Mouse (Mus musculus): ENCODE measurements around the gene Zdhhc1. TPM values are rescaled to one million over a fixed set of nuclear protein-coding genes. Genes with fewer than 3 reads are reported as not detected.

Gene Zdhhc1
- polyA plus RNA-seq, 1 experiment from 2014 or later = 19.0 TPM

DNA sequence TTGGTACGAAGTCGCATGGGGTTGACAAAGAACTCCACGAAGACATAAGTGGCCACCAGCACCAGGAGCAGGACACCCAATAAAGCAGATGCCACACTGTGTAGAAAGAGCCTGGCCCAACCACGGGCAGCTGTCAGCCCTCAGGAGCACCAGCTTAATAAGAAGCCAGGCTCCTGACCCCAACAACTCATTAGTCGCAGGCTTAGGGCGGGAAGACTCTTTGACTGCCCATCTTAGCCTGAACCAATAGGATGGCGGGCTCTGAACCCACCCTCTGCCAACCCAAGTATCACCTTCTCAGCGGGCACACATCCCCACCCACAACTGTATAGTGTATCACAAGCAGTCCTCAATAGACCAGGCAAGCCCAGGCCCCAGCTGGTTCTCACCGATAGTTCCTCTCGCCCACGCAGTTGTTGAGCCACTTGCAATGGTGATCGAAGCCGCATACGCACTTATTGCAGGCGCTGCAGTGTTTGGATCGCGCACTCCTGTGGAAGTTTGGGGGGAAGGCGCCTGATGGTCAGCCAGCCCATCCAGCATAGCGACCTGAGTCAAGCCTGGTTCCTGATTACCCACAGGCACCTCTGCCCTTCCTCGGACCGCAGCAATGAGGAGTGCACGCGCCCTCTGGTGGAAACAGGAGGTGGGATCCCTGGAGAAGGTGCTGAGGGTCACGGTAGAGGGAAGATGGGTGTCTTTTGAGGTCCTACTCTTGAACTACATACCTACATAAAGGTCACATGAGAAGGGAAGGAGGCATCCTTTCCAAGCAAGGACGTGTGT lies 19.9 kb downstream of the Zdhhc1 start:
- 42% methylated on average over 25 of the region's 25 CpGs for WGBS
- Histone ChIP-seq H3K4me3 (ENCODE audit: low read depth, low read length) (no peak overlapping the region), H3K4me2 (replicated peaks; ENCODE audit: low read depth, low read length) (no peak overlapping the region), H3K9ac (ENCODE audit: low read depth, low read length) (no peak overlapping the region), H3K4me1 (replicated peaks; ENCODE audit: control insufficient read depth, insufficient read depth, low read length) (peaks cover 27% of the 10 kb centered on the region), H3K27me3 (ENCODE audit: control insufficient read depth, insufficient read depth, low read length) (peaks cover 8% of the 10 kb centered on the region), H3K36me3 (ENCODE audit: control insufficient read depth, insufficient read depth, low read length) (no peaks in the 10 kb centered on the region), H3K9me3 (ENCODE audit: control insufficient read depth, low read length) (no peaks in the 10 kb centered on the region), H3K27ac (ENCODE audit: low read depth, low read length) (no peak overlapping the region)
- ATAC-seq (ENCODE audit: low FRiP score) (no peak), DNase-seq (ENCODE audit: low spot score) (peak; percentile 75)

DNA sequence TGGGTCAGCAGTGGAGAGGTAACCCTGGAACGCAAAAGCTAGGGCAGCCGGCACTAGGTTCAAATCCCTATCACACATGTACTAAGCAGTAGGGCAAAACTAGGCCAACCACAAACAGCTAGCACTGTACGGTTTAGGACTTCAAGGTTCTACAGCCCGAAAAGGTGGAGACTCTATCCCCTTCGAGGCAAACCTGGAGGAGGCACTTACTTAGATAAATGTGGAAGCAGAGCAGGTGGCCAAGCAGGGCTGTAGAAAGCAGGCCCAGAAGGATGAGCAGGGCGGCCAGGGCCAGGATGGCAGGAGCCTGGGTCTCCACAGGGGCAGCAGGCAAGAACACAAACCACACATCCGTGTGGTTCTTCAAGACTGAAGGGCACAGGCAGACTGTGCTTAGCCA lies 20.5 kb downstream of the Zdhhc1 start:
- no peak for DNase-seq (ENCODE audit: low spot score)
- ATAC-seq (ENCODE audit: low FRiP score) = no peak
- Histone ChIP-seq H3K9me3 (ENCODE audit: control insufficient read depth, low read length) (no peaks in the 10 kb centered on the region), H3K36me3 (ENCODE audit: control insufficient read depth, insufficient read depth, low read length) (no peaks in the 10 kb centered on the region), H3K4me1 (replicated peaks; ENCODE audit: control insufficient read depth, insufficient read depth, low read length) (peaks cover 29% of the 10 kb centered on the region), H3K4me3 (ENCODE audit: low read depth, low read length) (no peak overlapping the region), H3K4me2 (replicated peaks; ENCODE audit: low read depth, low read length) (no peak overlapping the region), H3K27me3 (ENCODE audit: control insufficient read depth, insufficient read depth, low read length) (peaks cover 8% of the 10 kb centered on the region), H3K9ac (ENCODE audit: low read depth, low read length) (no peak overlapping the region), H3K27ac (ENCODE audit: low read depth, low read length) (no peak overlapping the region)
- WGBS = 87% methylated on average over 7 of the region's 7 CpGs

DNA sequence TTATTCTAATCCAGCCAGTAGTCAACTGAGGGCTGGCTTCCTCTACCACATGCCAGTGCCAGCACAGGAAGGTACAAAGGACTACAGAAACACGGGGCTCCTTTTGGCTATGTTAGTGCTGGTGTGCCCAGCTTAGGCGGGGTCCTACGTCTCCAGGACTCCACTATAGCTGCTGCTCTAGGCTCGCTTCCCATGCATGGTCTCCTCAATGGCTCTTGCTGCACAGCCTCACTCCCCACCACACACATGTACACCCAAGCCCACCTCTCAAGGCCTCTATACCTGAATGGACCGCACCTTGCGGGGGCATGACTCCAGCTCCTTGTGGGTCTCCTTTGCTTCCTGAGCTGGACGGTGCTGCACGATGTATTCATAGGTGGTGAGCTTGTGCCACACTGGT lies 21.0 kb downstream of the Zdhhc1 start:
- H3K27me3 ChIP-seq (ENCODE audit: control insufficient read depth, insufficient read depth, low read length) = peaks cover 8% of the 10 kb centered on the region
- H3K4me2 ChIP-seq (replicated peaks; ENCODE audit: low read depth, low read length) = no peak overlapping the region
- H3K4me3 ChIP-seq (ENCODE audit: low read depth, low read length) = no peak overlapping the region
- no peak overlapping the region for H3K27ac ChIP-seq (ENCODE audit: low read depth, low read length)
- no peaks in the 10 kb centered on the region for H3K9me3 ChIP-seq (ENCODE audit: control insufficient read depth, low read length)
- no peaks in the 10 kb centered on the region for H3K36me3 ChIP-seq (ENCODE audit: control insufficient read depth, insufficient read depth, low read length)
- peaks cover 29% of the 10 kb centered on the region for H3K4me1 ChIP-seq (replicated peaks; ENCODE audit: control insufficient read depth, insufficient read depth, low read length)
- 89% methylated on average over 8 of the region's 8 CpGs for WGBS
- DNase-seq (ENCODE audit: low spot score) (no peak), ATAC-seq (ENCODE audit: low FRiP score) (no peak)
- H3K9ac ChIP-seq (ENCODE audit: low read depth, low read length) = no peak overlapping the region

DNA sequence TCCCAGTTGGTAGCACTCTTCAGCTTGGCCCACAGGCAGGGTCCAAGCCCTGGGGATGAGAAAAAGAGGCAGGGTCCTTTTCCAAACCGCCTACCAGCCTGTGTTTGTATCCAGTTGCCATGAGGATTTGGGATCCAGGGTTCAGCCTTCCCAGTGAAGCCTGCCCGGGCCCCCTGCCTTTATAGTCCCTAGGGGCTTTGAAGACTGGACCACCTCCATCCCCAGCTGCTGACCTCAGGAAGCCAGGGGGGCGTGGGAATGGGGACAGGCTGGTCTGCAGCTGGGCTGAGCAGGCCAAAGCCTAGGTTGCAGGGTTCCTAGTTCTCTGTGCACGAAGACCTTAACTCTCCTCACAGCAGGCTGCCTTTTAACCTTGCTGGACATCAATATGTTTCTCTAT lies 21.4 kb downstream of the Zdhhc1 start:
- no peak for DNase-seq (ENCODE audit: low spot score)
- 0 out of 2 replicates have a peak overlapping the region, but pooled peaks have one; percentile 56 for H3K27ac ChIP-seq (ENCODE audit: low read depth, low read length)
- 0 out of 2 replicates have a peak overlapping the region, but pooled peaks have one; percentile 35 for H3K9ac ChIP-seq (ENCODE audit: low read depth, low read length)

DNA sequence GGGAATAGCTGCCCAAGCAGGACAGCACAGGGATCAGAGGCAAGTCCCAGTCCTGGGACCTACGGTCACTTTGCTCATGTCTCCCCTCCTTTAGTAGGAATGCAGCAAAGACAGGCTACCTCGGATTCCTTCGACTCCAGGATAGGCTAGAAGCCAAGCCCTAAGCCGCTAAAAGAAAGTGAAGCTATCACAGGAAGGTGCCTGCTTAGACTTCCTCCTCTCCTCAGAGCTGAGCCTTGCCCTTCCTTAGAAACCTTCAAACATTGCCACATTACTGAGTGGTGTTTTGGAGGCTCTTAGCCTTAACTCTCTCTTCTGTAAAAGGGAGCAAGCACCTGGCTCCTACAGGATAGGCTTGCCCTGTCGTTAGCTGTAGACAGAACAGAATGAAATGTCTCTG lies 22.0 kb downstream of the Zdhhc1 start:
- no peak overlapping the region for H3K4me3 ChIP-seq (ENCODE audit: low read depth, low read length)
- H3K27ac ChIP-seq (ENCODE audit: low read depth, low read length) = peak overlapping the region; percentile 56
- ATAC-seq (ENCODE audit: low FRiP score) (no peak), DNase-seq (ENCODE audit: low spot score) (no peak)
- H3K4me2 ChIP-seq (replicated peaks; ENCODE audit: low read depth, low read length) = no peak overlapping the region
- 48% methylated on average over 5 of the region's 5 CpGs for WGBS
- peak overlapping the region; percentile 35; the same call in 1 of the 2 replicates for H3K9ac ChIP-seq (ENCODE audit: low read depth, low read length)
- peaks cover 8% of the 10 kb centered on the region for H3K27me3 ChIP-seq (ENCODE audit: control insufficient read depth, insufficient read depth, low read length)
- peaks cover 36% of the 10 kb centered on the region for H3K4me1 ChIP-seq (replicated peaks; ENCODE audit: control insufficient read depth, insufficient read depth, low read length)
- H3K9me3 ChIP-seq (ENCODE audit: control insufficient read depth, low read length) = no peaks in the 10 kb centered on the region
- H3K36me3 ChIP-seq (ENCODE audit: control insufficient read depth, insufficient read depth, low read length) = no peaks in the 10 kb centered on the region

More for the DNA sequence above, 21.4 kb downstream of the Zdhhc1 start:
- 35% methylated on average over 4 of the region's 4 CpGs for WGBS
- Histone ChIP-seq H3K27me3 (ENCODE audit: control insufficient read depth, insufficient read depth, low read length) (peaks cover 8% of the 10 kb centered on the region), H3K36me3 (ENCODE audit: control insufficient read depth, insufficient read depth, low read length) (no peaks in the 10 kb centered on the region), H3K4me2 (replicated peaks; ENCODE audit: low read depth, low read length) (no peak overlapping the region), H3K9me3 (ENCODE audit: control insufficient read depth, low read length) (no peaks in the 10 kb centered on the region), H3K4me3 (ENCODE audit: low read depth, low read length) (no peak overlapping the region), H3K4me1 (replicated peaks; ENCODE audit: control insufficient read depth, insufficient read depth, low read length) (peaks cover 30% of the 10 kb centered on the region)
- no peak for ATAC-seq (ENCODE audit: low FRiP score)

DNA sequence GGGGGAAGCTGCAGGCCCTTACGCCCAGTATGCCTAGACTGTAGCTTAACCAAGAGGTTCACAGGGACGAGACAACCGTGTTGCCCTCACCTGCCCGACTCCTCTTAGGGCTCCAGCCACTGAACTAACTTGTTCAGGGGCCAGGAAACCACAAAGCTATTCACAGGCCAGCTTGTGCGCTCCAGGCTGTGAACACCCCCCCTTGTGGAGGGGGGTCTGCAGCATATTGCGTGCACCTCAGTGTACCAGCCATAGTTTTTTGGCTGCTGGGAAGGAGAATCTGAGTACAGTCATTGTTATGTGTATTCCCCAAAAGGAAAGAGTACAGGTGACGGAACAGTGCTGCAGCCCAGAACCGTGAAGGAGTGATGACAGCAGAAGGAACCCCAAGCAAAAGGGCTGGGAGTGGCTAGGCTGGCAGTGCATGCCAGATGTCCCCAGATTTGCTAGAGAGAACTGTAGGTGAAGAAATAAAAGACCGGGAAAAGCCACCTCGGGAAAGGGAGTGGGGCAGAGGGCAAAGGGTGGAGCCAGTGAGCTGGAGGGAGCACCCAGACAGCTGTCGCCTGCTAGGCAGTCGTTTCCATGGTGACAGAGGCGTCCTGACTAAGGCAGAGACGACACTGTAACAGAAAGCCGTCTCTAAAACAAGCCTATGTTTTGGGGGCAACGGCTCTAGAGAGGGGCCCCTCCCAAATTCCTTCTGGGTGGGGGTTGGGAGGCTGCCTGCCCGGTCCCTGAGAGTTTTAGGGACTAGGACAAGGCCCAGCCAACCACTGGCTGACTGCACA lies 22.7 kb downstream of the Zdhhc1 start:
- H3K4me1 ChIP-seq (replicated peaks; ENCODE audit: control insufficient read depth, insufficient read depth, low read length) = peaks cover 39% of the 10 kb centered on the region
- H3K4me2 ChIP-seq (replicated peaks; ENCODE audit: low read depth, low read length) = no peak overlapping the region
- H3K36me3 ChIP-seq (ENCODE audit: control insufficient read depth, insufficient read depth, low read length) = no peaks in the 10 kb centered on the region
- peak overlapping the region; percentile 56 for H3K27ac ChIP-seq (ENCODE audit: low read depth, low read length)
- WGBS = 22% methylated on average over 17 of the region's 17 CpGs
- H3K27me3 ChIP-seq (ENCODE audit: control insufficient read depth, insufficient read depth, low read length) = peaks cover 8% of the 10 kb centered on the region
- DNase-seq (ENCODE audit: low spot score) (peak; percentile 72), ATAC-seq (ENCODE audit: low FRiP score) (no peak)
- no peak overlapping the region; the same call in 1 of the 2 replicates for H3K9ac ChIP-seq (ENCODE audit: low read depth, low read length)
- no peaks in the 10 kb centered on the region for H3K9me3 ChIP-seq (ENCODE audit: control insufficient read depth, low read length)
- H3K4me3 ChIP-seq (ENCODE audit: low read depth, low read length) = no peak overlapping the region

DNA sequence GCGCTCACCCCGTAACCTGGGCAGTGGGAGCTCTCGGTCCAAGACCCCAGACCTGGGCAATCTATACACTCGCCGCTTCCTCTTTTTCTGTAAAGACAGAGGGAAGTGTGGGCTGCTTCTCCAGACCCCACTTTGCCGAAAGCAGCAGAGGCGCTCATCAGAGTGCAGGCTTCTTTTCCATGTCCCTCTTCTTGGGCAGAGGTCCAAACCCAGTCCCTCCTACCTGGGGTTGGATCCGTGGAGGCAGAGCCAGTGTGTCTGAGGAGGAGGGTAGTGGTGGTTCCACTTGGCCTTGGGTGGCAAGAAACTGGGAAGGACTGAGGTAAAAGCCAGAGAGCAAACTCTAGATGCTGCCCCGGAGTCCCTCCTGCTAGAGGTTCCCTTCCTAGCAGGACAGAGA lies 23.7 kb downstream of the Zdhhc1 start:
- Histone ChIP-seq H3K27me3 (ENCODE audit: control insufficient read depth, insufficient read depth, low read length) (peaks cover 8% of the 10 kb centered on the region), H3K4me1 (replicated peaks; ENCODE audit: control insufficient read depth, insufficient read depth, low read length) (peaks cover 40% of the 10 kb centered on the region), H3K27ac (ENCODE audit: low read depth, low read length) (no peak overlapping the region), H3K9me3 (ENCODE audit: control insufficient read depth, low read length) (no peaks in the 10 kb centered on the region), H3K36me3 (ENCODE audit: control insufficient read depth, insufficient read depth, low read length) (no peaks in the 10 kb centered on the region), H3K4me3 (ENCODE audit: low read depth, low read length) (no peak overlapping the region), H3K4me2 (replicated peaks; ENCODE audit: low read depth, low read length) (no peak overlapping the region), H3K9ac (ENCODE audit: low read depth, low read length) (no peak overlapping the region)
- 42% methylated on average over 9 of the region's 9 CpGs for WGBS
- DNase-seq (ENCODE audit: low spot score) (no peak), ATAC-seq (ENCODE audit: low FRiP score) (no peak)

DNA sequence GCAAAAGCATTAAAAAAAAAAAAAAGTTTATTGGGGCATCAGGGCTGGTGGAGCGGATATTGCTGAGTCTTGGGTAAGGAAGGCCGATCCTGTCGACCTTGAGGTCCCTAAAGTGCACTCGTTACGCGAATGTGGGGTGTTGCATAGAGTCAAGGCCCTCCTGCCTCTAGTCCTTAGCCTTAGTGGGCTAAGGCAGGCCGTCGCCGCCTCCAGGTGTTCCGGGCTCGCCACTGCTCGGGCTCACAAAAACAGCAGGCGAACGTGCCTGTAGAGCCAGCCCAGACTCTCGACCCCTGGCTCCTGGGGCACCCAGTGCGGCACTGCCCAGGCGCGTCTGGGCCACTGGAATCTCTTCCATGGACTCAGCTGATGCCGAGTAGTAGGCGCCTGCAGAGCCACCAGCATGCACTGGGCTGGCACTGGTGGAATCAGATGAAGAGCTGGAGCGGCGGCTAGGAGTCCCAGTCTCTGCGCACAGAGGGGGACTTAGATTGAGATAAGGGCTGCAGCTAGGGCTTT lies 24.2 kb downstream of the Zdhhc1 start:
- H3K9ac ChIP-seq (ENCODE audit: low read depth, low read length) = no peak overlapping the region
- DNase-seq (ENCODE audit: low spot score) (peak; percentile 34), ATAC-seq (ENCODE audit: low FRiP score) (no peak)
- peaks cover 40% of the 10 kb centered on the region for H3K4me1 ChIP-seq (replicated peaks; ENCODE audit: control insufficient read depth, insufficient read depth, low read length)
- H3K36me3 ChIP-seq (ENCODE audit: control insufficient read depth, insufficient read depth, low read length) = no peaks in the 10 kb centered on the region
- H3K9me3 ChIP-seq (ENCODE audit: control insufficient read depth, low read length) = no peaks in the 10 kb centered on the region
- H3K27ac ChIP-seq (ENCODE audit: low read depth, low read length) = no peak overlapping the region
- 14% methylated on average over 23 of the region's 23 CpGs for WGBS
- no peak overlapping the region for H3K4me3 ChIP-seq (ENCODE audit: low read depth, low read length)
- peaks cover 8% of the 10 kb centered on the region for H3K27me3 ChIP-seq (ENCODE audit: control insufficient read depth, insufficient read depth, low read length)
- no peak overlapping the region; the same call in 1 of the 2 replicates for H3K4me2 ChIP-seq (replicated peaks; ENCODE audit: low read depth, low read length)
